Mouse (Mus musculus) forelimb bud, embryonic 11.5 days (tissue): Measurements from ENCODE around the gene Nr2f6.

ENCODE experiments used
- DNase-seq: peaks from one replicate; pipeline ENCODE4 v3.0.0-alpha.2; 2012; ENCODE audit warnings: low read depth, low spot score

Gene Nr2f6

GRCm38 (mm10) chr8:71391696-71392095 lies 9.9 kb upstream of the Nr2f6 start:
- DNase-seq: no peak

GRCm38 (mm10) chr8:71388267-71388666 lies 6.5 kb upstream of the Nr2f6 start:
- DNase-seq: no peak

GRCm38 (mm10) chr8:71385212-71385835 lies 3.6 kb upstream of the Nr2f6 start:
- no peak for DNase-seq

- no peak for DNase-seq
Measured at GRCm38 (mm10) chr8:71383860-71384259, 2.1 kb upstream of the Nr2f6 start.

GRCm38 (mm10) chr8:71383396-71383795 lies 1.6 kb upstream of the Nr2f6 start:
- no peak for DNase-seq

- DNase-seq: peak; percentile 80
Measured at GRCm38 (mm10) chr8:71381971-71382961, 506 bp upstream of the Nr2f6 start.

- DNase-seq: no peak
Measured at GRCm38 (mm10) chr8:71380178-71381171, 1.3 kb downstream of the Nr2f6 start.

GRCm38 (mm10) chr8:71379512-71380075 lies 2.2 kb downstream of the Nr2f6 start:
- no peak for DNase-seq

- no peak for DNase-seq
Measured at GRCm38 (mm10) chr8:71379008-71379407, 2.8 kb downstream of the Nr2f6 start.

- no peak for DNase-seq
Measured at GRCm38 (mm10) chr8:71376423-71377030, 5.2 kb downstream of the Nr2f6 start.

- peak; percentile 43 for DNase-seq
Measured at GRCm38 (mm10) chr8:71375581-71376422, 6.0 kb downstream of the Nr2f6 start.

- DNase-seq: no peak
Measured at GRCm38 (mm10) chr8:71374616-71375206, 7.0 kb downstream of the Nr2f6 start.

GRCm38 (mm10) chr8:71373000-71373399 lies 8.8 kb downstream of the Nr2f6 start:
- DNase-seq: no peak

- DNase-seq: no peak
Measured at GRCm38 (mm10) chr8:71372427-71372826, 9.3 kb downstream of the Nr2f6 start.

GRCm38 (mm10) chr8:71371236-71371848 lies 10.4 kb downstream of the Nr2f6 start, which contains the start of gene Ocel1:
TSS of gene Ocel1 (plus strand) at chr8:71371298.
- peak; percentile 99 for DNase-seq

GRCm38 (mm10) chr8:71370711-71371235 lies 11.0 kb downstream of the Nr2f6 start:
- DNase-seq: no peak

GRCm38 (mm10) chr8:71369040-71369718 lies 12.6 kb downstream of the Nr2f6 start:
- DNase-seq: no peak

GRCm38 (mm10) chr8:71368366-71368765 lies 13.4 kb downstream of the Nr2f6 start:
- no peak for DNase-seq
